Mouse (Mus musculus): ENCODE measurements around the gene Nrbp1. TPM values are rescaled to one million over a fixed set of nuclear protein-coding genes. Genes with fewer than 3 reads are reported as not detected.
"Not testable (repeated sequence)": the region's sequence is repeated elsewhere in the genome, so short reads cannot be mapped to it uniquely, and the experiment has no call there.

Nrbp1 gene
- polyA plus RNA-seq, 2 experiments = 157 to 161 TPM

DNA sequence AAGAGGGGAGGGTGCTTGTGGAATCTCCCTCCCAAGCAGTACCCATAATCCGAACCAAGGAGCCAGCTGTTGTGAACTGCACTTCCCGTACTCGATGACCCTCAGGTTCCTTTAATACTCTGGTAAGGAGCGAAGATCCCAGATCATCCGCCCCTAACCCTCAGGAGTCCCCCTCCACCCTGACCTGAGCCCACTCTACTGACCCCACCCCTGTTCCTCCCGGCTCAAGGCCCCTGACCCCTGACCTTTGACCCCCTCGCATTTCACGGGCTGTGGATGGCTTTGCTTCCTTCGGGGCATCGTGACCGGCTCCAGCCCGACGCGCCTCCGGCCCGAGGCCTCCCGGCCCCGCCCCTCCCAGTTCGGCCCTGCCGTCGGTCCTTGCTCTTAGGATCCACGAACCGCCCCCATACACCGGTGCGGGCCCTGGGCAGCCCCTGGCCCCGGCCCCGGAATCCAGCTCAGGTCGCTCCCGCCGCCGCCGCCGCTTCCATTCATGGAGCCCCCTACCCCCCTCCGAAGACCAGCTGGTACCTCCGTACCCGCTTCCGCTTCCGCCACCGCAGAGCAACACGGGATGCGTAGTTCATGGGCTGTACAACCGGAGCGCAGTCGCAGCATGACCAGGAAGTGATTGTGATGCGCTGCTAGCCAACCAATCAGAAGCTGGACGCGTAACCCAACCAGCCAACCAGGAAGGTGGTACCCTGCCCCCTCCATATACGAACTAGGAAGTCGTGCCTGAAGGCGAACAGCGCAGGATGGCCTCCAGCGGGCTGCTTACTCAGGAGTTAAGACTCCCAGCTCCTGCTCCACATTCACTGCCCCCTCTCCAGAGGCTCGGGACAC lies 38.7 kb upstream of the Nrbp1 start, which contains the start of gene Zfp513:
TSS of gene Zfp513 (minus strand) at position 562 of the 849 bp plus-strand sequence.
- peak; percentile 49; the same call in 1 of the 2 replicates for TF ChIP-seq POLR2A (IDR thresholded peaks at IDR 0.05; ENCODE audit: borderline replicate concordance, extremely low read depth, insufficient read depth, insufficient read length)
- H3K9ac ChIP-seq (ENCODE audit: low read depth, low read length, severe bottlenecking) = peak within 1 kb of the TSS; percentile 77
- peak within 1 kb of the TSS; percentile 67 for H3K27ac ChIP-seq (replicated peaks; ENCODE audit: low read depth, low read length)
- peaks cover 79% of the 10 kb centered on the region for H3K36me3 ChIP-seq (ENCODE audit: control insufficient read depth, insufficient read depth, low read length)
- peaks cover 4% of the 10 kb centered on the region for H3K9me3 ChIP-seq (ENCODE audit: control insufficient read depth, low read length)
- H3K27me3 ChIP-seq (ENCODE audit: control insufficient read depth, insufficient read depth, low read length) = no peaks in the 10 kb centered on the region
- ATAC-seq (ENCODE audit: low FRiP score, low read depth) (peak; percentile 97), DNase-seq (ENCODE audit: low spot score) (peak; percentile 100)
- peak within 1 kb of the TSS; percentile 62 for H3K4me2 ChIP-seq (replicated peaks; ENCODE audit: low read depth, low read length, severe bottlenecking)
- peak within 1 kb of the TSS; percentile 73 for H3K4me3 ChIP-seq (replicated peaks; ENCODE audit: low read length)
- peaks cover 9% of the 10 kb centered on the region for H3K4me1 ChIP-seq (ENCODE audit: control insufficient read depth, insufficient read depth, low read length)
- under 1% methylated on average over 52 of the region's 53 CpGs for WGBS

DNA sequence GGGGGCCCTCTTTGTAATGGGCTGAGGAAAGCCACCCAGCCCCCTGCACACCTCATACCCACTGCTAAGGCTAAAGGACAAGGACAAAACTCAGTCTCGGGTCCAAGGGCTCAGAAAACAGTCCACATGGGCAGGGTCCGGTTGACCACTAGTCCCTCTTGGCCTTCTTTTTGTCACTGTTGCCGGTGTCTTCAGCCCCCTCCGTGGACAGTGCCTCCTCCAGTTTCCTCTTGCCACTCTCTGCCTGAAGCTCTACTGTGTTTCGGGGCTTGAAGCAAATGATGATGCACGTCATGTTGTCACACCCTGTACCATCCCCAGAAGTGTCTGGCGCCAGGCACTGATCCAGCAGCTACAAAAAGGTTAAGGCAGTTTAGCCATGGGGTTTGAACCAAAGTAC lies 37.7 kb upstream of the Nrbp1 start:
- no peaks in the 10 kb centered on the region for H3K27me3 ChIP-seq (ENCODE audit: control insufficient read depth, insufficient read depth, low read length)
- peak overlapping the region; percentile 67; the same call in 1 of the 2 replicates for H3K27ac ChIP-seq (replicated peaks; ENCODE audit: low read depth, low read length)
- H3K9me3 ChIP-seq (ENCODE audit: control insufficient read depth, low read length) = peaks cover 4% of the 10 kb centered on the region
- no peak for DNase-seq (ENCODE audit: low spot score)
- no peak for TF ChIP-seq POLR2A (IDR thresholded peaks at IDR 0.05; ENCODE audit: borderline replicate concordance, extremely low read depth, insufficient read depth, insufficient read length)
- peak overlapping the region; percentile 77 for H3K9ac ChIP-seq (ENCODE audit: low read depth, low read length, severe bottlenecking)
- no peak for ATAC-seq (ENCODE audit: low FRiP score, low read depth)
- peaks cover 79% of the 10 kb centered on the region for H3K36me3 ChIP-seq (ENCODE audit: control insufficient read depth, insufficient read depth, low read length)
- H3K4me2 ChIP-seq (replicated peaks; ENCODE audit: low read depth, low read length, severe bottlenecking) = peak overlapping the region; percentile 62
- 92% methylated on average over 7 of the region's 7 CpGs for WGBS
- H3K4me1 ChIP-seq (ENCODE audit: control insufficient read depth, insufficient read depth, low read length) = peaks cover 9% of the 10 kb centered on the region
- peak overlapping the region; percentile 73 for H3K4me3 ChIP-seq (replicated peaks; ENCODE audit: low read length)

DNA sequence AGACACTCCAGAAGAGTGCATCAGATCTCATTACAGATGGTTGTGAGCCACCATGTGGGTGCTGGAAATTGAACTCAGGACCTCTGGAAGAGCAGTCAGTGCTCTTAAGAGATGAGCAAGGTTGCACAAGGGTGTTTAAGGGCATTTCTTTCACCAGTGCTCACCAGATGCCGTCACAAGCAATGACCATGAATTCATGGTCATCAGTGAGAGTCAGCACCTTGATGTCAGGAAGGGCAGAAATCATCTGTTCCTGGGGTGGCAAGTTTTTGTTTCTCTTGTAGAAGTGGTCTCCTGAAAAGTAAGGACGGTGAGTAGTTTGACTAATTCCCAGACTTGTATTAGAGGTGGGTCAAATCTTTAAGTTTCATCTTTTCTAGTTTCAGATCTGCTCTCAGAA lies 36.8 kb upstream of the Nrbp1 start:
- peaks cover 9% of the 10 kb centered on the region for H3K4me1 ChIP-seq (ENCODE audit: control insufficient read depth, insufficient read depth, low read length)
- H3K27me3 ChIP-seq (ENCODE audit: control insufficient read depth, insufficient read depth, low read length) = no peaks in the 10 kb centered on the region
- H3K27ac ChIP-seq (replicated peaks; ENCODE audit: low read depth, low read length) = no peak overlapping the region
- H3K4me3 ChIP-seq (replicated peaks; ENCODE audit: low read length) = no peak overlapping the region
- no peak for TF ChIP-seq POLR2A (IDR thresholded peaks at IDR 0.05; ENCODE audit: borderline replicate concordance, extremely low read depth, insufficient read depth, insufficient read length)
- WGBS = 88% methylated on average over 2 of the region's 2 CpGs
- no peak for DNase-seq (ENCODE audit: low spot score)
- peaks cover 74% of the 10 kb centered on the region for H3K36me3 ChIP-seq (ENCODE audit: control insufficient read depth, insufficient read depth, low read length)
- H3K4me2 ChIP-seq (replicated peaks; ENCODE audit: low read depth, low read length, severe bottlenecking) = no peak overlapping the region
- peaks cover 4% of the 10 kb centered on the region for H3K9me3 ChIP-seq (ENCODE audit: control insufficient read depth, low read length)
- no peak for ATAC-seq (ENCODE audit: low FRiP score, low read depth)
- H3K9ac ChIP-seq (ENCODE audit: low read depth, low read length, severe bottlenecking) = no peak overlapping the region

DNA sequence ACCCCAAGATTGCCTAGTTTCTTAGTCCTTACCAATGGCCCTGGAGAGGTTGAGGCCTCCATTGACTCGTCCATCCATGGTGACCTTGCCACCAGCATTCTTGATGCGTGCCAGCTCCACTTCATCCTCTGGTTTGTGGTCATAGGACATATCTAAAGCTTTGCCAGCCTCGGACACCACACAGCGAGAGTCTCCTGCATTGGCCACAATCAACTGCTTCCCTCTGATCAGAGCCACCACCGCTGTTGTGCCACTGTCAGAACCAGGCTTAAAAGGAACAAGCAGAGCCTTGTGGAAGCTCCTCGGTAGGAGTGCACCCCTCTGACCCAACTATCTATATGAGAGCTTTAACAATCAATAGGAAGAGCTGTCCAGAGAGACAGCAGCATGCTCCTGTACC lies 36.2 kb upstream of the Nrbp1 start:
- Histone ChIP-seq H3K36me3 (ENCODE audit: control insufficient read depth, insufficient read depth, low read length) (peaks cover 69% of the 10 kb centered on the region), H3K27me3 (ENCODE audit: control insufficient read depth, insufficient read depth, low read length) (no peaks in the 10 kb centered on the region), H3K4me2 (replicated peaks; ENCODE audit: low read depth, low read length, severe bottlenecking) (no peak overlapping the region), H3K4me1 (ENCODE audit: control insufficient read depth, insufficient read depth, low read length) (peaks cover 9% of the 10 kb centered on the region), H3K9me3 (ENCODE audit: control insufficient read depth, low read length) (peaks cover 4% of the 10 kb centered on the region), H3K27ac (replicated peaks; ENCODE audit: low read depth, low read length) (no peak overlapping the region), H3K9ac (ENCODE audit: low read depth, low read length, severe bottlenecking) (no peak overlapping the region), H3K4me3 (replicated peaks; ENCODE audit: low read length) (no peak overlapping the region)
- ATAC-seq (ENCODE audit: low FRiP score, low read depth) = no peak
- no peak for DNase-seq (ENCODE audit: low spot score)
- 90% methylated on average over 6 of the region's 6 CpGs for WGBS
- TF ChIP-seq POLR2A (IDR thresholded peaks at IDR 0.05; ENCODE audit: borderline replicate concordance, extremely low read depth, insufficient read depth, insufficient read length) = no peak

DNA sequence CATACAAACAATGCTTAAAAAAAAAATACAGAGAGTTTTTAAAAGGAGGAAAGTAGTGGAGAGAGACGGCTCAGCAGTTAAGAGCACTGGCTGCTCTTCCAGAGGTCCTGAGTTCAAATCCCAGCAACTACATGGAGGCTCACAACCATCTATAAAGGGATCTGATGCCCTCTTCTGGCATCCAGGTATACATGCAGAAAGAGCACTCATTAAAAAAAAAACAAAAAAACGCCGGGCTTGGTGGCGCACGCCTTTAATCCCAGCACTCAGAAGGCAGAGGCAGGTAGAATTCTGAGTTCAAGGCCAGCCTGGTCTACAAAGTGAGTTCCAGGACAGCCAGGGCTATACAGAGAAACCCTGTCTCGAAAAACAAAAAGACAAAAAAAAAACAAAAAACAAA lies 24.1 kb upstream of the Nrbp1 start:
- ATAC-seq (ENCODE audit: low FRiP score, low read depth) = not testable (repeated sequence)

More for the DNA sequence above, 24.1 kb upstream of the Nrbp1 start:
- not testable (repeated sequence) for H3K27ac ChIP-seq (replicated peaks; ENCODE audit: low read depth, low read length); H3K4me3 ChIP-seq (replicated peaks; ENCODE audit: low read length); H3K4me2 ChIP-seq (replicated peaks; ENCODE audit: low read depth, low read length, severe bottlenecking); DNase-seq (ENCODE audit: low spot score); H3K36me3 ChIP-seq (ENCODE audit: control insufficient read depth, insufficient read depth, low read length); H3K27me3 ChIP-seq (ENCODE audit: control insufficient read depth, insufficient read depth, low read length); H3K4me1 ChIP-seq (ENCODE audit: control insufficient read depth, insufficient read depth, low read length); H3K9me3 ChIP-seq (ENCODE audit: control insufficient read depth, low read length); H3K9ac ChIP-seq (ENCODE audit: low read depth, low read length, severe bottlenecking)
- 86% methylated on average over 6 of the region's 6 CpGs for WGBS

All from limb, embryonic 14.5 days (tissue).